Mouse (Mus musculus): ENCODE data around the gene Olfr536. TPM values are rescaled to one million over a fixed set of nuclear protein-coding genes. Genes with fewer than 3 reads are reported as not detected.
"Not testable (repeated sequence)": the region's sequence is repeated elsewhere in the genome, so short reads cannot be mapped to it uniquely, and the experiment has no call there.

The Olfr536 gene
- total and polyA plus RNA-seq, 2 experiments from 2014 or later, result not detected

GRCm38 (mm10) chr7:140477886-140478285 lies 29.3 kb downstream of the Olfr536 start:
- 85% methylated on average over 1 of the region's 1 CpGs for WGBS
- no peak for DNase-seq
- Histone ChIP-seq H3K9me3 (ENCODE audit: low read length) (no peaks in the 10 kb centered on the region), H3K4me1 (ENCODE audit: insufficient read depth) (no peaks in the 10 kb centered on the region), H3K4me3 (ENCODE audit: low read depth, low read length) (no peak overlapping the region), H3K9ac (no peak overlapping the region), H3K36me3 (ENCODE audit: insufficient read depth) (no peaks in the 10 kb centered on the region), H3K27me3 (ENCODE audit: insufficient read depth, low read length) (no peaks in the 10 kb centered on the region), H3K27ac (ENCODE audit: low read depth, low read length) (no peak overlapping the region), H3K4me2 (ENCODE audit: low read depth) (no peak overlapping the region)
- no peak for TF ChIP-seq CTCF (IDR thresholded peaks at IDR 0.05; ENCODE audit: low read depth)
- no peak for ATAC-seq

- not testable (repeated sequence) for H3K4me2 ChIP-seq (ENCODE audit: low read depth); H3K9me3 ChIP-seq (ENCODE audit: low read length); H3K27ac ChIP-seq (ENCODE audit: low read depth, low read length); ATAC-seq; DNase-seq; H3K4me3 ChIP-seq (ENCODE audit: low read depth, low read length); H3K36me3 ChIP-seq (ENCODE audit: insufficient read depth); H3K27me3 ChIP-seq (ENCODE audit: insufficient read depth, low read length); H3K4me1 ChIP-seq (ENCODE audit: insufficient read depth); H3K9ac ChIP-seq
- no CpG with 5 or more reads among the region's 1 CpGs for WGBS
Observed at GRCm38 (mm10) chr7:140463070-140463469, 44.1 kb downstream of the Olfr536 start, which contains the start of gene Olfr533. Olfr533 (plus strand) TSS chr7:140463370.

Other genes with a start within 250 kb of the Olfr536 start
- gene Olfr525, start 186.5 kb downstream of the Olfr536 start, total RNA-seq (2014; rRNA removed), result not detected in 2 replicates
- not detected in 2 replicates for gene Olfr525, start 186.5 kb downstream of the Olfr536 start, polyA plus RNA-seq (2015; fragmentation: Nextera tagmentation; extraction: Ambion mirVana)
- not detected in 2 replicates for gene Olfr527, start 173.4 kb downstream of the Olfr536 start, total RNA-seq (2014; rRNA removed)
- gene Olfr527, start 173.4 kb downstream of the Olfr536 start, polyA plus RNA-seq (2015; fragmentation: Nextera tagmentation; extraction: Ambion mirVana), result not detected in 2 replicates
- not detected in 2 replicates for gene Olfr60, start 145.7 kb downstream of the Olfr536 start, total RNA-seq (2014; rRNA removed)
- gene Olfr60, start 145.7 kb downstream of the Olfr536 start, polyA plus RNA-seq (2015; fragmentation: Nextera tagmentation; extraction: Ambion mirVana), result not detected in 2 replicates
- gene Olfr530, start 131.1 kb downstream of the Olfr536 start, total RNA-seq (2014; rRNA removed), result not detected in 2 replicates
- gene Olfr530, start 131.1 kb downstream of the Olfr536 start, polyA plus RNA-seq (2015; fragmentation: Nextera tagmentation; extraction: Ambion mirVana), result not detected in 2 replicates
- not detected in 2 replicates for gene Olfr531, start 104.5 kb downstream of the Olfr536 start, total RNA-seq (2014; rRNA removed)
- gene Olfr531, start 104.5 kb downstream of the Olfr536 start, polyA plus RNA-seq (2015; fragmentation: Nextera tagmentation; extraction: Ambion mirVana), result not detected in 2 replicates
- gene Olfr532, start 85.8 kb downstream of the Olfr536 start, total RNA-seq (2014; rRNA removed), result not detected in 2 replicates
- gene Olfr532, start 85.8 kb downstream of the Olfr536 start, polyA plus RNA-seq (2015; fragmentation: Nextera tagmentation; extraction: Ambion mirVana), result not detected in 2 replicates
- gene Olfr533, start 44.0 kb downstream of the Olfr536 start, total RNA-seq (2014; rRNA removed), result not detected in 2 replicates
- not detected in 2 replicates for gene Olfr533, start 44.0 kb downstream of the Olfr536 start, polyA plus RNA-seq (2015; fragmentation: Nextera tagmentation; extraction: Ambion mirVana)
- not detected in 2 replicates for gene Olfr535, start 23.2 kb downstream of the Olfr536 start, total RNA-seq (2014; rRNA removed)
- gene Olfr535, start 23.2 kb downstream of the Olfr536 start, polyA plus RNA-seq (2015; fragmentation: Nextera tagmentation; extraction: Ambion mirVana), result not detected in 2 replicates
- not detected in 2 replicates for gene Olfr538, start 60.5 kb upstream of the Olfr536 start, total RNA-seq (2014; rRNA removed)
- not detected in 2 replicates for gene Olfr538, start 60.5 kb upstream of the Olfr536 start, polyA plus RNA-seq (2015; fragmentation: Nextera tagmentation; extraction: Ambion mirVana)
- not detected in 2 replicates for gene Olfr46, start 93.9 kb upstream of the Olfr536 start, total RNA-seq (2014; rRNA removed)
- not detected in 2 replicates for gene Olfr46, start 93.9 kb upstream of the Olfr536 start, polyA plus RNA-seq (2015; fragmentation: Nextera tagmentation; extraction: Ambion mirVana)
- not detected in 2 replicates for gene Olfr61, start 121.6 kb upstream of the Olfr536 start, total RNA-seq (2014; rRNA removed)
- gene Olfr61, start 121.6 kb upstream of the Olfr536 start, polyA plus RNA-seq (2015; fragmentation: Nextera tagmentation; extraction: Ambion mirVana), result not detected in 2 replicates
- gene Olfr53, start 139.1 kb upstream of the Olfr536 start, total RNA-seq (2014; rRNA removed), result not detected in 2 replicates
- not detected in 2 replicates for gene Olfr53, start 139.1 kb upstream of the Olfr536 start, polyA plus RNA-seq (2015; fragmentation: Nextera tagmentation; extraction: Ambion mirVana)
- under 0.01 TPM in 2 replicates for gene Olfr539, start 152.5 kb upstream of the Olfr536 start, total RNA-seq (2014; rRNA removed)
- 0.05 TPM in 1 of 2 replicates, not detected in the other for gene Olfr539, start 152.5 kb upstream of the Olfr536 start, polyA plus RNA-seq (2015; fragmentation: Nextera tagmentation; extraction: Ambion mirVana)
- not detected in 2 replicates for gene Olfr45, start 174.6 kb upstream of the Olfr536 start, total RNA-seq (2014; rRNA removed)
- not detected in 2 replicates for gene Olfr45, start 174.6 kb upstream of the Olfr536 start, polyA plus RNA-seq (2015; fragmentation: Nextera tagmentation; extraction: Ambion mirVana)
- gene Olfr541, start 189.9 kb upstream of the Olfr536 start, total RNA-seq (2014; rRNA removed), result not detected in 2 replicates
- gene Olfr541, start 189.9 kb upstream of the Olfr536 start, polyA plus RNA-seq (2015; fragmentation: Nextera tagmentation; extraction: Ambion mirVana), result not detected in 2 replicates

Data from forebrain, postnatal 0 days (tissue).